Mouse (Mus musculus) liver, embryonic 11.5 days (tissue): ENCODE results near the gene Slc6a6. TPM values are rescaled to one million over a fixed set of nuclear protein-coding genes. Genes with fewer than 3 reads are reported as not detected.

Experiments
- ATAC-seq: fragments of 200-750 bp; cut with Nextera tagmentation; replicated peaks from 2 replicates; pipeline ENCODE4 v1.8.0; 2017; ENCODE audit warnings: moderate number of reproducible peaks, mild to moderate bottlenecking, moderate TSS enrichment, moderate library complexity; ENCODE audit not compliant: low FRiP score
- DNase-seq: peaks from one replicate; pipeline ENCODE4 v3.0.0-alpha.2; 2017; ENCODE audit warnings: low spot score
- H3K27ac ChIP-seq: fragments of 300-500 bp; sonication (generic); 2 replicates; pipeline ENCODE4 v1.5.1; 2014; ENCODE audit warnings: mild to moderate bottlenecking, low read depth, low read length, control low read depth
- H3K27me3 ChIP-seq: fragments of 300-500 bp; sonication (generic); replicated peaks from 2 replicates; pipeline ENCODE4 v1.6.1; 2014; ENCODE audit warnings: low read length, mixed read lengths; ENCODE audit not compliant: control insufficient read depth, insufficient read depth
- H3K36me3 ChIP-seq: fragments of 300-500 bp; sonication (generic); 2 replicates; pipeline ENCODE4 v1.6.1; 2014; ENCODE audit warnings: mild to moderate bottlenecking, low read length, moderate library complexity, mixed read lengths; ENCODE audit not compliant: control insufficient read depth, insufficient read depth
- H3K4me1 ChIP-seq: fragments of 300-500 bp; sonication (generic); replicated peaks from 2 replicates; pipeline ENCODE4 v1.6.1; 2014; ENCODE audit warnings: low read length, mixed read lengths; ENCODE audit not compliant: control insufficient read depth, insufficient read depth
- H3K4me2 ChIP-seq: fragments of 300-500 bp; sonication (generic); 2 replicates; pipeline ENCODE4 v1.6.1; 2014; ENCODE audit warnings: mild to moderate bottlenecking, control low read depth, moderate library complexity
- H3K4me3 ChIP-seq: fragments of 300-500 bp; sonication (generic); 2 replicates; pipeline ENCODE4 v1.5.1; 2014; ENCODE audit warnings: low read depth, low read length, control low read depth
- H3K9ac ChIP-seq: fragments of 300-500 bp; sonication (generic); 2 replicates; pipeline ENCODE4 v1.6.1; 2014; ENCODE audit warnings: low read depth, low read length, control low read depth
- H3K9me3 ChIP-seq: fragments of 300-500 bp; sonication (generic); 2 replicates; pipeline ENCODE4 v1.6.1; 2016; ENCODE audit warnings: low read length, inconsistent platforms, mixed read lengths; ENCODE audit not compliant: control insufficient read depth
- WGBS: fragments of 180-500 bp; shearing (Covaris S2); extraction: QIAGEN DNeasy Blood & Tissue Kit; methylation state at CpG from one replicate; pipeline ENCODE4 v1.1.7; 2014; 5-methylcytosine and 5-hydroxymethylcytosine counted together
- polyA plus RNA-seq: library from polyadenylated mRNA; unstranded; fragments of >200 nt; fragmentation: Nextera tagmentation; extraction: Ambion mirVana; gene quantifications from 2 replicates; pipeline ENCODE4 v1.2.1, GENCODE M21; 2014

The Slc6a6 gene
- polyA plus RNA-seq, 1 experiment from 2014 or later, result 33.2 TPM

- no peak overlapping the region for H3K27ac ChIP-seq
- H3K4me2 ChIP-seq, result no peak overlapping the region
- no peaks in the 10 kb centered on the region for H3K36me3 ChIP-seq
- 70% methylated on average over 9 of the region's 9 CpGs for WGBS
- no peaks in the 10 kb centered on the region for H3K4me1 ChIP-seq
- H3K4me3 ChIP-seq, result no peak overlapping the region
- no peak overlapping the region for H3K9ac ChIP-seq
- ATAC-seq (no peak), DNase-seq (no peak)
- no peaks in the 10 kb centered on the region for H3K27me3 ChIP-seq
- no peaks in the 10 kb centered on the region for H3K9me3 ChIP-seq
Measured at GRCm38 (mm10) chr6:91647385-91647791, 36.5 kb upstream of the Slc6a6 start.

GRCm38 (mm10) chr6:91650255-91650654 lies 33.6 kb upstream of the Slc6a6 start:
- ATAC-seq (no peak), DNase-seq (no peak)
- Histone ChIP-seq H3K27me3 (no peaks in the 10 kb centered on the region), H3K27ac (no peak overlapping the region), H3K4me2 (no peak overlapping the region), H3K9me3 (no peaks in the 10 kb centered on the region), H3K4me1 (no peaks in the 10 kb centered on the region), H3K36me3 (no peaks in the 10 kb centered on the region), H3K9ac (no peak overlapping the region), H3K4me3 (no peak overlapping the region)
- 71% methylated on average over 9 of the region's 9 CpGs for WGBS

DNA sequence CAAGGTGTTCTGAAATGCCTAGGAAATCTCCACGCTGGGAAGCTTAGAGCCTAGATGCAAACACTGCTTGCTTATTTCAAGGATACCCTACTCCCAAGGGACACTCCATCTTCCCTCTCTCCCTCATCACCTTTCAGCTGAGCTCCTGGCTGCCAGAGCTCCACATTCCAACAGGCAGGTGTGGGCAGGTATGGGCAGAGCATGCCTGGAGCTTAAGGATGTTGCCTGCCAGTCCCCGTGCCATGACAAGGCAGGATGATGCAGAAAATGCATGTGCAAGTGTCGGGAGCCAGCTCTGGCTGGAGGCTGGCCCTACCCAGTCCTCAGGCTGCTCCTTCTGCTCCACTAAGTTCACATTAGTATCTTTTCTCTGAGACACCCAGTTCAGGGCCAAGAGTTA lies 31.6 kb upstream of the Slc6a6 start:
- no peaks in the 10 kb centered on the region for H3K27me3 ChIP-seq
- no peak overlapping the region for H3K4me2 ChIP-seq
- H3K4me1 ChIP-seq, result no peaks in the 10 kb centered on the region
- no peak overlapping the region for H3K4me3 ChIP-seq
- no peaks in the 10 kb centered on the region for H3K9me3 ChIP-seq
- ATAC-seq (no peak), DNase-seq (no peak)
- no peak overlapping the region for H3K27ac ChIP-seq
- no peaks in the 10 kb centered on the region for H3K36me3 ChIP-seq
- no peak overlapping the region for H3K9ac ChIP-seq
- 79% methylated on average over 3 of the region's 3 CpGs for WGBS

- Histone ChIP-seq H3K4me2 (no peak overlapping the region), H3K27me3 (no peaks in the 10 kb centered on the region), H3K27ac (no peak overlapping the region), H3K36me3 (no peaks in the 10 kb centered on the region), H3K4me3 (no peak overlapping the region), H3K4me1 (peaks cover 11% of the 10 kb centered on the region), H3K9ac (no peak overlapping the region), H3K9me3 (no peaks in the 10 kb centered on the region)
- WGBS, result 36% methylated on average over 3 of the region's 3 CpGs
- ATAC-seq (peak; percentile 30), DNase-seq (no peak)
Measured at GRCm38 (mm10) chr6:91655244-91655643, 28.6 kb upstream of the Slc6a6 start.

DNA sequence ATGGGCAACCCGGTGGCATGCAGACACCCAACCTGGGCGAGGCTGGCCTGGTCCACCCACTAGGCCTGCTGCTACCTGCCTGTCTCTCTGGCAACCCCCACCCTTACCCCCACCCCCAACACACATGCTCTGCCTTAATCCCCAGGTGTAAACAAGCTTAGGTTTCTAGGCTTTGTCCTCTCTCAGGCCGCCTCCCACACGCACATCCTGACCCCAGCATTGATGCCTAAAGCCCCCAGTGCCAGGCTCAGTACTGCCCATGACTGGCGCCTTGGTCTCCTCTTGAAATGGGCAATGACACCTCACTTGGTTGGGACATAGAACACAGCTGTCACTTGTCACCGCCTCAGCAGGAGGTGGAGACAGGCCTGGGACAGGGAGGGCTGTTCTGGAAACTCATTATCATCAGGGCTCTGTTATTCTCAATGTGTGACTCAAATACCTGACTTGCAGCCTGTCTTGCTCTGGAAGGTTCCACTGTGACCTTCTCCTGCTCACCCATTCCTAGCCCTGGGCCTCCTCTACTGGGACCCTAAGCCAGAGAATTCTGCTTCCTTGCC lies 27.9 kb upstream of the Slc6a6 start:
- no peak for DNase-seq
- no peaks in the 10 kb centered on the region for H3K27me3 ChIP-seq
- WGBS, result 60% methylated on average over 6 of the region's 6 CpGs
- H3K4me3 ChIP-seq, result no peak overlapping the region
- no peak overlapping the region for H3K9ac ChIP-seq
- H3K4me2 ChIP-seq, result no peak overlapping the region
- ATAC-seq, result no peak
- no peaks in the 10 kb centered on the region for H3K36me3 ChIP-seq
- peaks cover 13% of the 10 kb centered on the region for H3K4me1 ChIP-seq
- H3K27ac ChIP-seq, result no peak overlapping the region
- H3K9me3 ChIP-seq, result no peaks in the 10 kb centered on the region

GRCm38 (mm10) chr6:91658288-91658687 lies 25.6 kb upstream of the Slc6a6 start:
- H3K9ac ChIP-seq, result no peak overlapping the region
- no peak for DNase-seq
- no peak overlapping the region for H3K4me2 ChIP-seq
- H3K27me3 ChIP-seq, result no peaks in the 10 kb centered on the region
- 38% methylated on average over 1 of the region's 1 CpGs for WGBS
- H3K27ac ChIP-seq, result no peak overlapping the region
- no peaks in the 10 kb centered on the region for H3K36me3 ChIP-seq
- H3K4me1 ChIP-seq, result peaks cover 13% of the 10 kb centered on the region
- no peaks in the 10 kb centered on the region for H3K9me3 ChIP-seq
- H3K4me3 ChIP-seq, result no peak overlapping the region
- no peak for ATAC-seq

- Histone ChIP-seq H3K27me3 (no peaks in the 10 kb centered on the region), H3K4me2 (no peak overlapping the region), H3K9ac (no peak overlapping the region), H3K4me3 (no peak overlapping the region), H3K27ac (peak overlapping the region; percentile 38; the same call in 1 of the 2 replicates), H3K9me3 (no peaks in the 10 kb centered on the region), H3K4me1 (peaks cover 13% of the 10 kb centered on the region), H3K36me3 (no peaks in the 10 kb centered on the region)
- whole genome bisulfite sequencing, result 63% methylated on average over 2 of the region's 2 CpGs
- DNase-seq, result no peak
- no peak for ATAC-seq
Measured at GRCm38 (mm10) chr6:91659841-91660509, 23.9 kb upstream of the Slc6a6 start.

DNA sequence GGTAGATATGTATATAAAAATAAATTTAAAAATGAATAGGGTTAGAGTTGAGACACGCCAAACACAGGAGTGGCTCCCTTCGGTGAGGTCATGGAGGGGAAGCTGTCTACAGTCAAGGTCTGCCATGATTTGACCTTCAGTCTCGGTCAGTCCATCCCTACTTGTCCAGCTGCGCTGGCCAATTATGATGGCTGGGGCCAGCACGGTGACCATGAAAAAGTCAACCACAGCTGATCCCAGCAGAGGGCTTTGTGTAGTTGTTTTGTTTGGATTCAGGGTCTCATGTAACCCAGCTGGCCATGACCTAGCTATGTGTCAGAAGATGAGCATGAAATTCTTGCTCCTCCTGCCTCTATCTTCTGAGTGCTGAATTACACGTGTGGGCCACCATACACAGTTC lies 21.6 kb upstream of the Slc6a6 start:
- no peak overlapping the region for H3K9ac ChIP-seq
- 80% methylated on average over 6 of the region's 6 CpGs for WGBS
- no peak overlapping the region for H3K4me3 ChIP-seq
- DNase-seq (no peak), ATAC-seq (no peak)
- H3K27ac ChIP-seq, result no peak overlapping the region
- H3K27me3 ChIP-seq, result no peaks in the 10 kb centered on the region
- no peaks in the 10 kb centered on the region for H3K9me3 ChIP-seq
- H3K4me1 ChIP-seq, result peaks cover 13% of the 10 kb centered on the region
- no peak overlapping the region for H3K4me2 ChIP-seq
- no peaks in the 10 kb centered on the region for H3K36me3 ChIP-seq

DNA sequence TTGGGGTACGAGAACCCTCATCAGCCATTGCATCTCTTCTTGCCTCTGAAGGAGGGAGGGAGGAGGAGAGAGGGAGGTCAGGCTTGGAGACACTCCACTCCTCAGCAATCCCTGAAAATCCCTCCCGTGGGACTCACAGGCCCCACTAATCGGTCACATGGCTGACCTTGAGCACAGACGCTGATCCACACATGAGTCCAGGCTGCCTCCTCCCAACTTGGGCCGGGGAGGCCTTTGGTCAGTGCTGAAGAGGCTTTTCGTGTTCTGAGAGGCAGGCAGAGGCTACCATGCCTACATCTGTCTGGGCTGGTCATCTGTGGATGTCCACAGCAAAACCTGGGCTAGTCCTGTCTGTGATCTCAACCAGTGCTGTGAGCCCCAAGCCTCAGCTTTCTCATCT lies 20.2 kb upstream of the Slc6a6 start:
- Histone ChIP-seq H3K9ac (no peak overlapping the region), H3K4me3 (no peak overlapping the region), H3K4me1 (peaks cover 10% of the 10 kb centered on the region), H3K36me3 (no peaks in the 10 kb centered on the region), H3K4me2 (no peak overlapping the region), H3K27ac (no peak overlapping the region), H3K9me3 (no peaks in the 10 kb centered on the region), H3K27me3 (no peaks in the 10 kb centered on the region)
- 76% methylated on average over 6 of the region's 6 CpGs for WGBS
- DNase-seq (no peak), ATAC-seq (no peak)
